Mouse (Mus musculus) liver, embryonic 14.5 days (tissue): Measurements from ENCODE around the gene Atg4a-ps. TPM values are rescaled to one million over a fixed set of nuclear protein-coding genes. Genes with fewer than 3 reads are reported as not detected.

Source experiments
- ATAC-seq: fragments of 200-750 bp; cut with Nextera tagmentation; 2 replicates; pipeline ENCODE4 v1.8.0; 2017; ENCODE audit warnings: moderate number of reproducible peaks, mild to moderate bottlenecking, moderate library complexity; ENCODE audit not compliant: insufficient read depth
- DNase-seq, 3 experiments: peaks; one replicate each; pipeline ENCODE4 v3.0.0-alpha.2; 2012 to 2013; ENCODE audit warnings: low read depth in 3 of 3, low spot score in 3 of 3
- H3K27ac ChIP-seq: fragments of 300-500 bp; sonication (generic); 2 replicates; pipeline ENCODE4 v1.5.1; 2014; ENCODE audit warnings: moderate library complexity, mild to moderate bottlenecking, control low read depth, inconsistent platforms
- H3K27me3 ChIP-seq: fragments of 300-500 bp; sonication (generic); 2 replicates; pipeline ENCODE4 v1.6.1; 2014; ENCODE audit warnings: mild to moderate bottlenecking, low read length, moderate library complexity; ENCODE audit not compliant: control insufficient read depth, insufficient read depth
- H3K36me3 ChIP-seq: fragments of 300-500 bp; sonication (generic); replicated peaks from 2 replicates; pipeline ENCODE4 v1.6.1; 2014; ENCODE audit warnings: low read depth; ENCODE audit not compliant: control insufficient read depth, insufficient read depth
- H3K4me1 ChIP-seq, 2 experiments: fragments of 200-500 bp in 1 of 2; fragments of 300-500 bp in 1 of 2; sonication (generic) in 1 of 2; replicated peaks; 2 replicates each; pipeline ENCODE4 v1.6.1; 2012 to 2014; ENCODE audit warnings: antibody characterized with exemption in 1 of 2, inconsistent platforms in 1 of 2, low read length in 1 of 2; ENCODE audit not compliant: control insufficient read depth in 2 of 2, insufficient read depth in 2 of 2
- H3K4me2 ChIP-seq: fragments of 300-500 bp; sonication (generic); 2 replicates; pipeline ENCODE4 v1.6.1; 2014; ENCODE audit warnings: low read depth, mild to moderate bottlenecking, control low read depth, moderate library complexity
- H3K4me3 ChIP-seq, 2 experiments: fragments of 200-500 bp in 1 of 2; fragments of 300-500 bp in 1 of 2; sonication (generic) in 1 of 2; 2 replicates each; pipeline ENCODE4 v1.5.1; 2012 to 2014; ENCODE audit warnings: low read depth in 2 of 2, low read length in 2 of 2, mild to moderate bottlenecking in 2 of 2, control low read depth in 1 of 2, inconsistent platforms in 1 of 2, moderate library complexity in 1 of 2; ENCODE audit not compliant: insufficient read depth in 1 of 2
- H3K9ac ChIP-seq: fragments of 300-500 bp; sonication (generic); replicated peaks from 2 replicates; pipeline ENCODE4 v1.6.1; 2014; ENCODE audit warnings: mild to moderate bottlenecking, control low read depth, moderate library complexity
- H3K9me3 ChIP-seq: fragments of 300-500 bp; sonication (generic); 2 replicates; pipeline ENCODE4 v1.6.1; 2016; ENCODE audit warnings: low read length, mixed read lengths; ENCODE audit not compliant: control insufficient read depth
- CTCF ChIP-seq: IDR thresholded peaks from 2 replicates; pipeline ENCODE4 v1.5.1; 2016; ENCODE audit warnings: antibody characterized with exemption, low read depth, control low read depth
- EP300 ChIP-seq: IDR thresholded peaks from 2 replicates; pipeline ENCODE4 v1.6.1; 2016; ENCODE audit warnings: antibody characterized with exemption, low read depth
- WGBS: fragments of 180-500 bp; shearing (Covaris S2); extraction: QIAGEN DNeasy Blood & Tissue Kit; methylation state at CpG from one replicate; pipeline ENCODE4 v1.1.7; 2014; ENCODE audit not compliant: insufficient replicate concordance; 5-methylcytosine and 5-hydroxymethylcytosine counted together
- polyA plus RNA-seq, 2 experiments: library from polyadenylated mRNA; depleted of rRNA in 1 of 2; stranded (reverse) in 1 of 2; unstranded in 1 of 2; fragments of >200 nt; fragmentation: Nextera tagmentation in 1 of 2; extraction: Ambion mirVana in 1 of 2; gene quantifications; 2 replicates each; pipeline versions ENCODE4 v1.2.1 to v1.2.3; 2012 to 2014

Atg4a-ps gene
- polyA plus RNA-seq, 2 experiments = 0.10 to 0.23 TPM

GRCm38 (mm10) chr3:103623893-103624470 is 21.9 kb downstream of the Atg4a-ps start:
- Histone ChIP-seq H3K36me3 (no peaks in the 10 kb centered on the region), H3K4me3 (no peak overlapping the region), H3K9ac (no peak overlapping the region), H3K27me3 (no peaks in the 10 kb centered on the region), H3K4me2 (no peak overlapping the region), H3K9me3 (no peaks in the 10 kb centered on the region), H3K27ac (no peak overlapping the region), H3K4me1 (no peaks in the 10 kb centered on the region)
- DNase-seq (no peak), ATAC-seq (no peak)
- WGBS = 60% methylated on average over 10 of the region's 10 CpGs
- TF ChIP-seq EP300 = no peak
- TF ChIP-seq CTCF = no peak

DNA sequence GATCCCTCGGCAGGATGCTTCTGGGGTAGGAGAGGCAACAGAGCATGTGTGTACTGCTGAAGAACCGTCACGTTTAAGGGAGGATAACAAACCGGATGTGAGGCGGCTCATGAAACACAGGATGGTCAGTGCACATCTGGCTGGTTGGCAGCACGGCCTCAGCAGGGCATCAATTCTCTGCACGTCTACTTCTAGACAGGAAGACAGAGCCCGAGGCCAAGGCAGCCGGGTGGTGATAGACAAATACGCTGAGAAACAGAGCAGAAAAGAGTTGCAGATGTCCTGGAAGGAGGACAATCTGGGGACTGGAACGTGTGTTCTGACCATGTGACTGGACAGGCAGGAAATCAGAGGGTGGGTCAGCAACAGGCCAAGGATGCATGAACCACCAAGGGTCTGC is 25.8 kb downstream of the Atg4a-ps start:
- no peaks in the 10 kb centered on the region for H3K9me3 ChIP-seq
- 52% methylated on average over 11 of the region's 11 CpGs for WGBS
- H3K4me3 ChIP-seq = no peak overlapping the region
- H3K27ac ChIP-seq = no peak overlapping the region
- no peaks in the 10 kb centered on the region for H3K4me1 ChIP-seq
- DNase-seq (no peak), ATAC-seq (no peak)
- TF ChIP-seq EP300 (no peak), CTCF (no peak)
- no peaks in the 10 kb centered on the region for H3K36me3 ChIP-seq
- H3K4me2 ChIP-seq = no peak overlapping the region
- no peak overlapping the region for H3K9ac ChIP-seq
- no peaks in the 10 kb centered on the region for H3K27me3 ChIP-seq

DNA sequence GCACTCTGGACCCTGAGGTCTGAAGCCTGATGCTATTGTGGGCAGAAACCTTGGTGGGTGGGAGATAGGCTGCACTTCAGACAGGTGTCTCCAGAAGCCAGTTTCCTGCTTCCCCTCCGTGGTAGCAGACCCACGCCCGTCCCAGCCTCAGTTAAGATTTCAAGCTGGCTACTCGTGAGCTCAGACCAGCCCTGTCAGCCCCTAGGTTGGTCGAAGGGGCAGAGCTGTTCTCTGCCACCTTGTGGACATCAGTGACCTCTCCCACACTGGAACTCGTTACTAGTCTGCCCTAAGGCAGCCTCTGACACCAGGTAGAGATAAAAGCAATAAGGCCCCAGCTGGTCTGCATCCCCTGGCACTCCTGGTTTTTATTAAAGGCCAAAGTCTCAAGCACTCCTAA is 28.9 kb downstream of the Atg4a-ps start:
- 18% methylated on average over 6 of the region's 6 CpGs for WGBS
- peak; percentile 16; the same call in 1 of the 2 replicates for TF ChIP-seq CTCF
- TF ChIP-seq EP300 = no peak
- Histone ChIP-seq H3K27me3 (no peaks in the 10 kb centered on the region), H3K4me3 (no peak overlapping the region), H3K36me3 (no peaks in the 10 kb centered on the region), H3K9me3 (no peaks in the 10 kb centered on the region), H3K4me2 (no peak overlapping the region), H3K4me1 (no peaks in the 10 kb centered on the region), H3K9ac (no peak overlapping the region), H3K27ac (no peak overlapping the region)
- ATAC-seq (no peak), DNase-seq (no peak)

DNA sequence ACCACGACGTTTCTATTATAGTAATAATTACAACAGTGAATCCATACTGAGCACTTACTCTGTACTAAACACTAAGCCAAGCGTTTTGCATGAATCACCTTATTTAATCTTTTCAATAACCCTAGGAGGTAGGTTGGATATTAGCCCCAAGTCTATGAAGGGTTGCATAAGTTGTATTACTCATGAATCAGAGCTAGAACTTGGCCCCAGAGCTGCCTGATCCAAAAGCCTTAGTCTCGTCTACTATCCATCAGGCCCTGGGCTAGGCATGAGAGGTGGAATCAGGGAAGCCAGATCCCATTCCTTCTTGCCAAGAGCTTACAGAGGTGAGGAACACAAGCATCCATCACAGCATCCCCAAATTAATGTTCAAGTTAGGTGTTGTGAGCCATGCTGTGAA is 30.2 kb downstream of the Atg4a-ps start:
- Histone ChIP-seq H3K27me3 (no peaks in the 10 kb centered on the region), H3K36me3 (no peaks in the 10 kb centered on the region), H3K4me3 (no peak overlapping the region), H3K4me1 (no peaks in the 10 kb centered on the region), H3K9me3 (no peaks in the 10 kb centered on the region), H3K9ac (no peak overlapping the region), H3K27ac (no peak overlapping the region), H3K4me2 (no peak overlapping the region)
- WGBS = 56% methylated on average over 4 of the region's 4 CpGs
- TF ChIP-seq CTCF (no peak), EP300 (no peak)
- DNase-seq (no peak), ATAC-seq (no peak)

DNA sequence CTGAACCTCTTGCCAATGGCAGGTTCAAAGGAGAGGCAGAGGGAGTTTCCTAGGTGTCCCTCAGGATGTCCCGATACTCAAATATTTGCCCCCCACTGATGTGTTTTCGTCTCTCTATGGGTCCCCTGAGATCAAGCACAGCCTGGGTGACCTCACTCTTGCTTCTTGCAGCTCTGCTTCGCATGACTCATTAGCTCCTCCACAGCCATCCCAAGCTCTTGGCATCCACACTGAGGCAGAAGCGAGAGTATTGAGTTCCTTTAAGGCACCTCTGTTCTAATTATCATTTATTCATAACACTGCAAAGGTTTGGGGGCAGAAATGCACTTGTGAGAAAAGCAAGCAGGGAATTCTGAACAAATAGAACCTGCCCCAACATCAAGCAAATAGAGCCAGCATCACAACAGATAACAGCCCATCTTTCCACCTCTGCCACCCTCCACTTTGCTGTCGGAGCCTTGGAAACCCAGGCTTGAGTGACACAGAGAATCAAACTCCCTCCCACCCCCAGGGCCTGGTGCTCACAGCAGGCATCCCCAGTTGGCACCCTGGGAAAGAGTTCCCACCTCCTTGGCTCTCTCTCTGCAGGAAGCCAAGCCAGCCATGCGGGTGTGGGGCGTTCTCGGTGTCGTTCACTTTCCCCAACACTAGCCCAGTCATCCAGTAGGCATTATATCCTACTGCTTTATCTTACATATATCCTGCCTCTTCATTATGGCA is 33.1 kb downstream of the Atg4a-ps start:
- H3K4me2 ChIP-seq = no peak overlapping the region
- H3K36me3 ChIP-seq = no peaks in the 10 kb centered on the region
- H3K4me3 ChIP-seq = no peak overlapping the region
- H3K27ac ChIP-seq = no peak overlapping the region
- no peak overlapping the region for H3K9ac ChIP-seq
- 51% methylated on average over 9 of the region's 9 CpGs for WGBS
- TF ChIP-seq EP300 = no peak
- no peak for TF ChIP-seq CTCF
- no peaks in the 10 kb centered on the region for H3K27me3 ChIP-seq
- no peaks in the 10 kb centered on the region for H3K9me3 ChIP-seq
- no peak for DNase-seq
- no peak for ATAC-seq
- no peaks in the 10 kb centered on the region for H3K4me1 ChIP-seq
